Mouse (Mus musculus) kidney, embryonic 16.5 days (tissue): ENCODE data around the gene Col4a2. TPM values are rescaled to one million over a fixed set of nuclear protein-coding genes. Genes with fewer than 3 reads are reported as not detected.

Source experiments
- ATAC-seq: fragments of 200-750 bp; cut with Nextera tagmentation; 2 replicates; pipeline ENCODE4 v1.8.0; 2017; ENCODE audit warnings: moderate TSS enrichment; ENCODE audit not compliant: low FRiP score, low TSS enrichment
- H3K27ac ChIP-seq: fragments of 300-500 bp; sonication (generic); 2 replicates; pipeline ENCODE4 v1.5.1; 2014; ENCODE audit warnings: low read length
- H3K27me3 ChIP-seq: fragments of 300-500 bp; sonication (generic); 2 replicates; pipeline ENCODE4 v1.6.1; 2014; ENCODE audit warnings: low read length, control low read depth, mixed read lengths; ENCODE audit not compliant: insufficient read depth
- H3K36me3 ChIP-seq: fragments of 300-500 bp; sonication (generic); 2 replicates; pipeline ENCODE4 v1.6.1; 2014; ENCODE audit warnings: low read length, control low read depth, mixed read lengths; ENCODE audit not compliant: insufficient read depth
- H3K4me1 ChIP-seq: fragments of 300-500 bp; sonication (generic); 2 replicates; pipeline ENCODE4 v1.6.1; 2014; ENCODE audit warnings: low read length, control low read depth, mixed read lengths; ENCODE audit not compliant: insufficient read depth
- H3K4me2 ChIP-seq: fragments of 300-500 bp; sonication (generic); replicated peaks from 2 replicates; pipeline ENCODE4 v1.6.1; 2014; ENCODE audit warnings: low read depth, low read length
- H3K4me3 ChIP-seq: fragments of 300-500 bp; sonication (generic); 2 replicates; pipeline ENCODE4 v1.5.1; 2014; ENCODE audit warnings: mild to moderate bottlenecking, low read length
- H3K9ac ChIP-seq: fragments of 300-500 bp; sonication (generic); replicated peaks from 2 replicates; pipeline ENCODE4 v1.6.1; 2014; ENCODE audit warnings: low read length
- H3K9me3 ChIP-seq: fragments of 300-500 bp; sonication (generic); 2 replicates; pipeline ENCODE4 v1.6.1; 2016; ENCODE audit warnings: low read length, control low read depth
- WGBS: fragments of 180-500 bp; shearing (Covaris S2); extraction: QIAGEN DNeasy Blood & Tissue Kit; methylation state at CpG from one replicate; pipeline ENCODE4 v1.1.7; 2014; 5-methylcytosine and 5-hydroxymethylcytosine counted together
- polyA plus RNA-seq: library from polyadenylated mRNA; unstranded; fragments of >200 nt; fragmentation: Nextera tagmentation; extraction: Ambion mirVana; gene quantifications from 2 replicates; pipeline ENCODE4 v1.2.1, GENCODE M21; 2015

The Col4a2 gene
- polyA plus RNA-seq: 121 and 126 TPM in 2 replicates

DNA sequence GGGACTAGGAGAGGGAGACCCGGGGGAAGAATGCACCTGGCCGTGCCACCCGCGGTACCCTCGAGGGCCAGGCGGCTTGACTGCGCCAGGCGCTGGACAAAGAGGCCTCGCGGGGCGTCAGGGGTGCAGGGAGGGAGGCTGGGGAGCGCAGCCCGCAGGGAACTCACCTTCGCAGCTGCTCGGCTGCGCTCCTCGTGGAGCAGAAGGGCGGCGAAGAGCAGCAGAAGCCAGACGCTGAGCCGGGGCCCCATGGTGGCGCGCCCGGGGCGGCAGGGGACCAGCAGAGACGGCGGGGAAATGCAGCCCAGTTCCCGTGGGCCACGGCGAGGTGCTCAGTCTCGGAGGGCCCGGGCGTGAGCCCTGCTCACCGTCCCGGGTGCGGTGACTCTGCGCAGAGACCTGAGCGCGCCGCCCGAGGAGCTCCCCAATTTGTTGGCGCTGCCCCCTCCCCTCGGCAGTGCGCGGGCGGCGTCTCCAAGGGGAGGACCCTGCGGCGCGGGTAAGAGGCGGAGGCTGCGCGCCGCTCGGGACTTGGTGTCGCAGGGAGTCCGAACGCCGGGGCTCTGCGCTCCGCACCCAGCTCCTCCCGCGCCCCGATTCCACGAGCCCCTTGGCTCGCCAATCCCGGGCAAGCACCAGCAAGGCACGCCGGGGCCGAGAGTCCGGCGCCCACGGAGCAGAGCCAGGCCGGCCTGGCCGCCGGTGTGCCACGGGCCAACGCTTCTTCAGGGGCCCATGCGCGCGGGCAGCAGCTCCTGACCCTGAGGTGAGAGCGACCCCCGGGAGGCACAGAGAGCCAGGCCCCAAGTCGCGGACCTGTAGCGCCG lies at the start of gene Col4a2, which contains the start of gene Col4a1:
TSS of gene Col4a2 (plus strand) at position 457 of the 827 bp plus-strand sequence.
TSS of gene Col4a1 (minus strand) at position 478 of the 827 bp plus-strand sequence.
- peak within 1 kb of the TSS; percentile 97 for H3K27ac ChIP-seq
- H3K4me1 ChIP-seq: peaks cover 69% of the 10 kb centered on the region
- H3K9me3 ChIP-seq: no peaks in the 10 kb centered on the region
- H3K27me3 ChIP-seq: no peaks in the 10 kb centered on the region
- ATAC-seq: peak; percentile 84
- H3K4me3 ChIP-seq: peak within 1 kb of the TSS; percentile 99
- peak within 1 kb of the TSS; percentile 100 for H3K9ac ChIP-seq
- peak within 1 kb of the TSS; percentile 92 for H3K4me2 ChIP-seq
- under 1% methylated on average over 82 of the region's 87 CpGs for WGBS
- peaks cover 10% of the 10 kb centered on the region; the same call in 1 of the 2 replicates for H3K36me3 ChIP-seq

GRCm38 (mm10) chr8:11263848-11264247 lies 48.8 kb upstream of the Col4a2 start:
- no peak overlapping the region for H3K27ac ChIP-seq
- WGBS: 74% methylated on average over 6 of the region's 6 CpGs
- H3K4me1 ChIP-seq: peaks cover 54% of the 10 kb centered on the region

GRCm38 (mm10) chr8:11265971-11266370 lies 46.6 kb upstream of the Col4a2 start:
- Histone ChIP-seq H3K4me3 (no peak overlapping the region), H3K9me3 (no peaks in the 10 kb centered on the region), H3K27ac (no peak overlapping the region), H3K4me1 (peaks cover 46% of the 10 kb centered on the region), H3K36me3 (peaks cover 16% of the 10 kb centered on the region), H3K4me2 (no peak overlapping the region), H3K27me3 (no peaks in the 10 kb centered on the region), H3K9ac (no peak overlapping the region)
- ATAC-seq: no peak
- 85% methylated on average over 3 of the region's 3 CpGs for WGBS

More at GRCm38 (mm10) chr8:11263848-11264247, 48.8 kb upstream of the Col4a2 start:
- H3K36me3 ChIP-seq: peaks cover 16% of the 10 kb centered on the region
- no peak overlapping the region for H3K9ac ChIP-seq
- no peaks in the 10 kb centered on the region for H3K27me3 ChIP-seq
- H3K4me2 ChIP-seq: no peak overlapping the region
- no peak overlapping the region for H3K4me3 ChIP-seq
- H3K9me3 ChIP-seq: no peaks in the 10 kb centered on the region
- ATAC-seq: no peak

GRCm38 (mm10) chr8:11266471-11266870 lies 46.1 kb upstream of the Col4a2 start:
- Histone ChIP-seq H3K4me2 (no peak overlapping the region), H3K36me3 (peaks cover 16% of the 10 kb centered on the region), H3K4me1 (peaks cover 45% of the 10 kb centered on the region), H3K27me3 (no peaks in the 10 kb centered on the region), H3K4me3 (no peak overlapping the region), H3K27ac (no peak overlapping the region), H3K9me3 (no peaks in the 10 kb centered on the region), H3K9ac (no peak overlapping the region)
- no peak for ATAC-seq
- WGBS: 87% methylated on average over 2 of the region's 2 CpGs

GRCm38 (mm10) chr8:11268753-11269152 lies 43.9 kb upstream of the Col4a2 start:
- Histone ChIP-seq H3K4me2 (no peak overlapping the region), H3K27me3 (no peaks in the 10 kb centered on the region), H3K4me3 (no peak overlapping the region), H3K9me3 (no peaks in the 10 kb centered on the region), H3K4me1 (peaks cover 38% of the 10 kb centered on the region), H3K9ac (no peak overlapping the region), H3K36me3 (peaks cover 18% of the 10 kb centered on the region), H3K27ac (no peak overlapping the region)
- ATAC-seq: no peak
- WGBS: 74% methylated on average over 6 of the region's 6 CpGs

GRCm38 (mm10) chr8:11270826-11271225 lies 41.8 kb upstream of the Col4a2 start:
- Histone ChIP-seq H3K9ac (no peak overlapping the region), H3K27me3 (no peaks in the 10 kb centered on the region), H3K4me2 (no peak overlapping the region), H3K27ac (no peak overlapping the region), H3K4me1 (peaks cover 33% of the 10 kb centered on the region), H3K36me3 (peaks cover 14% of the 10 kb centered on the region), H3K9me3 (no peaks in the 10 kb centered on the region), H3K4me3 (no peak overlapping the region)
- 63% methylated on average over 6 of the region's 6 CpGs for WGBS
- ATAC-seq: no peak

DNA sequence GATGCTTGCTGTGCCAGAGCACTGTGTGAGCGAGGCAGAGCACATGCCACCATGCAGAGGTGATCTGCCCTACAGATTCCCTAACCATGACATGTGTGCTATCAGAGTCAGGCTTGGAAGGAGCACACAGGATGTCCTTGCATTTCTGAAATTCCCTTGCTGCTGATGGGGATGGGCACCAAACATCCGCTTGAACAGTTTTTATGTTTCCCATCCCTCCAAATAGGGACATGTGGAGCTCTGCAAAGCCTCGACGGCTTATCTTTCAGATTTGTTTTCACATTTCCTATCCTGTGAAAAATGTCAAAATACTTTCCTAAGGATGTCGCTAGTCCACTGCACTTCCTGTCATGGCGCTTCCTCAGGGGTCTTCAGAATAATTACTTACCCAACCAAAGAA lies 40.4 kb upstream of the Col4a2 start:
- Histone ChIP-seq H3K9ac (no peak overlapping the region), H3K4me3 (no peak overlapping the region), H3K4me2 (no peak overlapping the region), H3K27ac (0 out of 2 replicates have a peak overlapping the region, but pooled peaks have one; percentile 51), H3K27me3 (no peaks in the 10 kb centered on the region), H3K4me1 (peaks cover 41% of the 10 kb centered on the region), H3K36me3 (0 out of 2 replicates have a peak, but pooled peaks cover 6% of the 10 kb centered on the region), H3K9me3 (no peaks in the 10 kb centered on the region)
- 63% methylated on average over 6 of the region's 6 CpGs for WGBS
- ATAC-seq: peak; percentile 40; the same call in 1 of the 2 replicates

GRCm38 (mm10) chr8:11273506-11274158 lies 39.0 kb upstream of the Col4a2 start:
- H3K27ac ChIP-seq: no peak overlapping the region
- H3K27me3 ChIP-seq: no peaks in the 10 kb centered on the region
- H3K4me3 ChIP-seq: no peak overlapping the region
- H3K9me3 ChIP-seq: no peaks in the 10 kb centered on the region
- ATAC-seq: no peak
- no peak overlapping the region for H3K4me2 ChIP-seq
- H3K9ac ChIP-seq: no peak overlapping the region
- 0 out of 2 replicates have a peak, but pooled peaks cover 3% of the 10 kb centered on the region for H3K36me3 ChIP-seq
- peaks cover 55% of the 10 kb centered on the region for H3K4me1 ChIP-seq
- WGBS: 86% methylated on average over 15 of the region's 15 CpGs

DNA sequence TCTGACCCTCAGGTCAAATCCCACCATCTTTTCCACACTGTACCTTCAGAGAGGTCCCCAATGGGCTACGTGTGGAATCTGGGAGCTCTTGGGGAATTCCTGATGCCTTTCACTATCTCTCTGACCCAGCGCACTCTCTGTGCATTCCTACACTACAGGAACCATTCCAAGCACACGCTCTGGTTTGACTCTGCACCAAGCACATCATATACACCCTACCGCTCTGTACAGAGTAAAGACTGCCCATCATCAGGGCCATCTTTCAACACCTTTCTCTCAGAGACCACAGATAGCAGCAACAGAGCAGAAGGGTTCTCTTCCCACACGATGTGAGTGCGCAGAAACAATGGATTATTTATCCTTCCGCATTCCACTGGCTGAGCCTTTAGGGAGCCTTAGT lies 38.2 kb upstream of the Col4a2 start:
- Histone ChIP-seq H3K27me3 (no peaks in the 10 kb centered on the region), H3K36me3 (0 out of 2 replicates have a peak, but pooled peaks cover 3% of the 10 kb centered on the region), H3K9me3 (no peaks in the 10 kb centered on the region), H3K27ac (no peak overlapping the region), H3K4me3 (no peak overlapping the region), H3K4me1 (peaks cover 59% of the 10 kb centered on the region), H3K9ac (no peak overlapping the region), H3K4me2 (no peak overlapping the region)
- WGBS: 89% methylated on average over 7 of the region's 7 CpGs
- no peak for ATAC-seq
